Mouse (Mus musculus): ENCODE results near the gene Cxcr2.

DNA sequence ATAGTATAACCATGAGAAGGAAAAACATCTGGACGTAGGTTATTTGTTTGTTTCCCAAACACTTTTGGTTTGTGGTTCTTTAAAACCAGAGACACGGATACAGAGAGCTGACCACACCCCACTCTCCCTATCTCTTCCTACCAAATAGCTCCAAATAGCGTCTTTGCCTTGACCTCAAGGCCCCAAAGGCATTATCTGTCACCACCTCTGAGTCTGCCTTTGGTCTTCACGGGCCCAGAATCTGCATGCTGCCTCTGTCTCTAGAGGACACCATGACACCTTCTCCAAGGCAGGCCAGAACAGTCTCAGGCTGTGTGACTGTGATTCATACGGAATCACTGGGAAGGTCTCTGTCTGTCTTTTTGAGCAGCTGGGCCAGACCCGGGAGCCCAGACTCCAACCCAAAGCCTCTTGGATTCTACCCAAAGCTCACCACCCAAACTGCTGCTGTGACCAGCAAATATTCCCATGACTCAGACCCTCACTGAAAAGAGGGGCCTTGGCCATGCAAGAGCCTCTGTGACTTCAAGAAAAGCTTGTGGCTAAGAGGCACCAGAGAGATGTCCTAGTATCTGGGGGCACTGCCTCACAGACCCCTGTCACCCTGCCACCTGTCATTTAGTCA, 18.4 kb upstream of the Cxcr2 start:
- TF ChIP-seq CTCF (IDR thresholded peaks at IDR 0.05; ENCODE audit: low read depth) (no peak), EP300 (IDR thresholded peaks at IDR 0.05; ENCODE audit: low read depth) (no peak)
